Mouse (Mus musculus) ovary, postnatal 36 days (tissue): ENCODE results near the gene Hmgcl.
"Not testable (repeated sequence)": the region's sequence is repeated elsewhere in the genome, so short reads cannot be mapped to it uniquely, and the experiment has no call there.

Experiments used
- DNase-seq: peaks from one replicate; pipeline ENCODE4 v3.0.0; 2022; ENCODE audit warnings: low spot score, mixed read lengths

Gene Hmgcl

DNA sequence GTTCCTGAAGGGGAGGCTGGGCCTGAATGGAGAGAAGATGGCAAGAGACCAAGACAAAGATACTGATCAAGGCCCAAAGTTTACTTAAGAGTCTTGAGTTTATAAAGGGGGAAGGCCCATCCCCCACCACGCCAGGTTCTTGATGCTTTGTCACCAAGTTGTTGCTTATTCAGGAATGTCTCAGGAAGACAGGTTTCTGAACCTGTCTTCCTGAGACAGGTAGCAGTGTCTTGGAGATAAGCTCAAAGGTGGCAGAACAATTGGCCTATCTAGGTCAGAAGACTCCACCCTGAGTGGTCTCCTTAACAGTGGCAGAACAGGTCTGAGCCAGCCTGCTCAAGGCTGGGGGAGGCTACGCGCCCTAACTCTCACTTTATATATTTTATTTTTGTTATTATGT lies 19.4 kb upstream of the Hmgcl start:
- no peak for DNase-seq

DNA sequence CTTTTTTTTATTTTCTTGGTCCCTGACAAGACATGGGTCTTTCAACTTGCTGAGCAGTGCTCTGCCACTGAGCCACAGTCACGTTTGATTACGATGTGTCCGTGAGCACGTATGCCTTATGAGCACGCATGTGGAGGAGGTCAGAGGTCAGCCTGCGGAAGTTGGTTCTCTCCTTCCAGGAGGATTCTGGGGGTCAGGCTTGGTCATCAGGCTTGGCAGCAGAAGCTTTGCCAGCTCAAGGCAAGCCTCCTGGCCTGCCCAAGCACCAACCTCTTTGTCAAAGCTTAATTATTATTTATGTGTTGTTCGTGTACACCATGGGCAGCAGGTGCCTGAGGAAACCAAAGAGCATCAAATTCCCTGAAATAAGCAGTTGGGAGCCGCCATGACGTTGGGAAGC lies 17.9 kb upstream of the Hmgcl start:
- no peak for DNase-seq

- no peak for DNase-seq
Measured at GRCm38 (mm10) chr4:135929405-135929804, 16.8 kb upstream of the Hmgcl start.

- no peak for DNase-seq
Measured at GRCm38 (mm10) chr4:135929828-135930227, 16.4 kb upstream of the Hmgcl start.

GRCm38 (mm10) chr4:135930239-135930638 lies 16.0 kb upstream of the Hmgcl start:
- no peak for DNase-seq

DNA sequence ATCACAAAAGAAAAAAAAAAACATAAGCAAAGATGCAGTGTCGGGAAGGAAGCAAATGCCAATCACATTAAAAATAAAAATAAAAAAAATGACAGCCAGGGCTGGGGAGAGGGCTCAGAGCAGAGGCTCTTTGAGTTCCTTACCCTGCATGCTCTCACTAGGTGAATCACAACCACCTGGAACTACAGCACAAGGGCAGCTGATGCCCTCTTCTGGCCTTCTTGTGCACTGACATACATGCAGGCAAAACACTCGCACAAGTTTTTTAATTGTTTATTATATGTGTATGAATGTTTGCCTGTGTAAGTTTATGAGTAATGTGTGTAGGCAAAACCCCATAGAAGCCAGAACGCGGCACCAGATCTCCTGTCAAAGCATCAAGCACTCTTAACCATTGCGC lies 14.4 kb upstream of the Hmgcl start:
- no peak for DNase-seq

DNA sequence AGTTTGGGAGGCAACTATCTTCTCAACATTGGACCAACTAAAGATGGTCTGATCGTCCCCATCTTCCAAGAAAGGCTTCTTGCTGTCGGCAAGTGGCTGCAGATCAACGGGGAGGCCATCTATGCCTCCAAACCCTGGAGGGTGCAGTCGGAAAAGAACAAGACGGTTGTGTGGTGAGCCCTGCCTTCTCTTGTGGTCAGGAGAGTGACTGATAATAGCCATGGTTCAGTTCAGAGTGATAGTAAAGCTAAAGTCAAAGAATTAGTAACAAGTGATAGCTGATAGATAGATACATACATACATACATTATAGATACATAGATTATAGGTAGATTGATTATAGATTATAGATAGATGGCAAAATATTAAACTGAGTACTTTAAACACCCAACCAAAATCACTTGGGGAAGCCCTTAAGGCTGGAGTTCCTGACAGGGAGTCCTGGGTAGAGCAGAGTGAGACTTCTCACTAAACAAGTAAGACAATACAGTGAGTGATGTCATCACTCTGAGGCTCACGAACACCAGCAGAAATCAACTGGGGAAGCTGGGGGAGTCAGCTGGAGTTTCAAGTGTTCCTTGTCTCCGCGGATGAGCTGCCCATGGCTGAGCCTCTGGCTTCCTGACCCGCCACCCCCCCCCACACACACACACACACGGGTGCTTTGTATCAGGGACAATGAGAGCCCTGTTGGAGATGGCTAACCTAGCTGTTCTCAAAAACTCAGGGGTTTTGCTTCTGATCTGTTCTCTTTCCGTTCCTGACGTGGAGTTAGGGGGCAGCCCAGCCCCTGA lies 11.3 kb upstream of the Hmgcl start:
- DNase-seq = no peak

DNA sequence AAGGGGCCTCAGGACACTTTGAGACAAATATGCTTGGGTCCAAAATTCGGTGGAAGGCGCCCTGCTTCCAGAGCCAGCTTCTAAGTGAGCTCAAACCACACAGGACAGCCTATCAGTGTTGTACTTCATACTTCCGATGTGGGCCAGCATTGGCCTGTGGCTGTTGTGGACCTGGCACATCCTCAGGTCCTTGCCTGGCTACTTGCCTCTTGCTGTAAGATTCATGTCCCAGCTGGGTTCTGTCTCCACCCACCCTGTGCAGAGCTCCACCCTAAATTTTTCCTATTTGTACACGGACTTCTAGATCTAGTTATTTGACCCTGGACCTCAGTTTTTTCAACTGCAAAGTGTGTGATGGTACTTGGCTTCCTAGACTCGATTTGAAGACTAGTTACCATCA lies 10.7 kb upstream of the Hmgcl start:
- no peak for DNase-seq

GRCm38 (mm10) chr4:135938858-135939257 lies 7.4 kb upstream of the Hmgcl start:
- no peak for DNase-seq

DNA sequence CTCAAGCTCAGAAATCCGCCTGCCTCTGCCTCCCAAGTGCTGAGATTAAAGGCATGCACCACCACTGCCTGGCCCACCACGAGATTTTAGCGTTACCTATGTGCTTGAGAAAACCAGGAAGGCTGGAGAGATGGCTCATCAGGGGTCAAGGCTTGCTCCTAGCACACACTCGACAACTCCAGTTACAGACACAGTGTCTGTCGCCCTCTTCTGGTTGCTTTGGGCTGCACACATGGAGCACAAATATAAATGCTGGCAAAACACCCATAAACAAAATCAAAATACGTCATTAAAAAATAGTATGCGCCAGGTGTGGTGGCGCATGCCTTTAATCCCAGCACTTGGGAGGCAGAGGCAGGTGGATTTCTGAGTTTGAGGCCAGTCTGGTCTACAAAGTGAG lies 5.2 kb upstream of the Hmgcl start:
- not testable (repeated sequence) for DNase-seq

GRCm38 (mm10) chr4:135942193-135942592 lies 4.1 kb upstream of the Hmgcl start:
- DNase-seq = no peak

- DNase-seq = no peak
Measured at GRCm38 (mm10) chr4:135943389-135943788, 2.9 kb upstream of the Hmgcl start.

DNA sequence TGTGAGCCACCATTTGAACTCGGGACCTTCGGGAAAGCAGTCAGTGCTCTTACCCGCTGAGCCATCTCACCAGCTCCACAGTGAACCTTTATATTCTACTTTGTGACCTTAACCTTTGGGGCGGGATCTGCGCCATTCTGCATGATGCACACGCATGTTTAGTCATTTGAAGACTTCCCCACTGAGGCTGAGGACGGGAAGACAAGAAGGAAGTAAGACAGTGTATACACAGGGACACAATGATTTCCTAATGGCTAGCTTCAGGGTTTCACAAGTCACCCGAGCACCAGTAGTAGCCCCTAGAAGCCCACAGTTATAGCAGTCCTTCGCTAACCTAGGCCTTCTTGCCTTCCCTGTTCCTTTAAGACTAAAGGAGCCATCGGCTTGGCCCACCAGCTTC lies 542 bp upstream of the Hmgcl start:
- DNase-seq = no peak

GRCm38 (mm10) chr4:135946659-135947301 lies 532 bp downstream of the Hmgcl start:
- no peak for DNase-seq

DNA sequence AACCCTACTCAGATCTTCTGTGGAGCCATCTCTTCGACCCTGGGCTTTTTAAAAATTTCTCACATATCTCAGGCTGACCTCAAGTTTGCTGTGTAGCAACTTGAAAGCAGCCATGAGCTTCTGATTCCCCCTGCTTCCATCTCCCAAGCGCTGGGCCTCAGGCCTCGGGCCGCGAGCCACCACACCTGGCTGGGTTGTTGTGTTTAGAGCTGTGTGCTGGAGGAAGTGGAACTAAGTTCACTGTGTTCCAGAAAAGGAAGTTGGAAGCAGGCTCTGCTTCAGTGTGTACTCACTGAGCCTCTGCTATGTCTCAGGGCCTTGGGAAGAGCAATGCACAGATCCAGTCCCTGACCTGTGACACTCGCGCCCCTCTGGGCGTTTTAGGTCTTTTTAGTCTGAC lies 1.9 kb downstream of the Hmgcl start:
- no peak for DNase-seq

DNA sequence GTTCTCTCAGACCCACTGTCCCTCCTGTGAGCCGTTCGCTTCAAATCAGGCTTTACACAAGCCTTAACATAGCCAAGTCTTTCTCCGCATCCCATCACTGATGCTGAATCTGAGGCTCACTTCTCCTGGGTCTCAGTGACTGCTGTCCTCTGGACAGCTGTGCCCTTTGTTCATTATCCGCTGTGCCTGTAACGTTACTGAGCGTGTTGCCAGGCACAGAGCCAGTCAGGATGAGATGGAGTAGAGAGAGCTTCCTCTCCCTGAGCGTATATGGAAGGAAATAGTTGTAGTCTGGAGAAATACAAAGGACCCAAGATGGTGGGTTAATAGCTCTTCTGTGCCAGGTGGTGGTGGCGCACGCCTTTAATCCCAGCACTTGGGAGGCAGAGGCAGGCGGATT lies 3.2 kb downstream of the Hmgcl start:
- DNase-seq = no peak

GRCm38 (mm10) chr4:135949911-135950310 lies 3.7 kb downstream of the Hmgcl start:
- DNase-seq = no peak

GRCm38 (mm10) chr4:135950365-135950764 lies 4.1 kb downstream of the Hmgcl start:
- DNase-seq = no peak

- DNase-seq = no peak
Measured at GRCm38 (mm10) chr4:135951505-135951904, 5.3 kb downstream of the Hmgcl start.

DNA sequence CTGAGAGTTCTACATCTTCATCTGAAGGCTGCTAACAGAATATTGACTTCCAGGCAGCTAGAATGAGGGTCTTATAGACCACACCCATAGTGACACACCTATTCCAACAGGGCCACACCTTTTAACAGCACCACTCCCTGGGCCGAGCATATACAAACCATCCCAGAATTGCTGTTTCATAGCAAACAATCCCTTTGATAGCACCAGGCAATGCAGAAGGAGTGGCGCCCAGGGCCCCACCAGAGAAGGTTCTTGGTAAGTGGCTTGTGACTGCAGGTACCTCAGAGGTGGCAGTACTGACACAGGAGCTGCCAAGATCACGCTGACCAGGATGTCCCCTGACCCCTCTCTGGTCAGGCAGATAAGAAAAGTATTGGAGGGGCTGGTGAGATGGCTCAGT lies 6.9 kb downstream of the Hmgcl start:
- DNase-seq = no peak

- DNase-seq = peak; percentile 52
Measured at GRCm38 (mm10) chr4:135954241-135954640, 8.0 kb downstream of the Hmgcl start.

DNA sequence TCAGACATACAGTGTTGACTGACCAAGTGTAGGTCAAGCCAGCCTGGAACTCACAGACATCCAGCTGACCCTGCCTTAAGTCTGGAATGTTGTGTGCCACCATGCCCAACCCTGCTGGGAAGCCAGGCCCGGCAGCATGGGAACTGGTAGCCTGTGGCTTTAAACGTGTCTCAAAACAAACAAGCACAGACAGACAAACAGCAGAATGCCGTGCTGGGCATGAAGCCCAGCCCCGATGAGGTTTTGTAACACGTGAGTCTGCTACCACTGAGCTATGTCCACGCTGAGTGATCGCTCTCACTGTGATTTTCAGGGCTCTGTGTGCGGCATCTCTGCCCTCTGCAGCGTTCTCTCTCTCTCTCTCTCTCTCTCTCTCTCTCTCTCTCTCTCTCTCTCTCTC lies 9.6 kb downstream of the Hmgcl start:
- DNase-seq = no peak

DNA sequence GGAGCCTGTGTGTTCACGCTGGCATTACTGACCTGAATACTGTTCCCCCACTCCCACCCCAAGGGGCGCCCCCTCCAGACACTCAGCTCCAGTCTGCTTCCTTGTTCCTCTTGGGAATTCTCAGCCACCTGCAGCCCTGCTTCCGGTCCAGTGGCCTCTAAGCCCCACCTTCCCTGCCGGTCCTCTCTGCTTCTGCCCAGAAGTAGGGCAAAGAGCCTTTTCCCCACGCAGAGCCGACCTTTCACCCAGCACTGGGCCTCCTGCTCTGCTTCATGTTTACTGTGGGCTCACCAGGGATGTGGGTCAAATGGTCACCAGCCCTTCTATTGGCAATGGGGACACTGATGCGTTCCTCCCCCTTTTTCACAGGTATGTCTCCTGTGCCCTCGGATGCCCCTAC lies 12.1 kb downstream of the Hmgcl start:
- DNase-seq = no peak

GRCm38 (mm10) chr4:135960717-135961116 lies 14.5 kb downstream of the Hmgcl start:
- peak; percentile 74 for DNase-seq
